In genomic region chr16:4624481-4625110, GRCm38 (mm10) we compare ENCODE assay signal across 8 mouse cellular contexts. TPM values are rescaled to one million over a fixed set of nuclear protein-coding genes. Genes with fewer than 3 reads are reported as not detected.
A peak's percentile ranks its signal among the peaks of the same experiment; 100 is the strongest.
DNase-seq lines count a peak whose midpoint lies in the region; ATAC-seq lines count a peak whose summit lies in the region.

Gene Pam16, minus strand, starts transcription at chr16:4624988.

- H3K9ac ChIP-seq in hindbrain, embryonic 12.5 days = peak within 1 kb of the TSS; percentile 80

- H3K9me3 ChIP-seq in hindbrain, embryonic 12.5 days (replicated peaks) = no peaks in the 10 kb centered on the region

- peak within 1 kb of the TSS; percentile 86 for H3K27ac ChIP-seq in hindbrain, embryonic 12.5 days

- H3K4me2 ChIP-seq in hindbrain, embryonic 12.5 days (replicated peaks) = peak within 1 kb of the TSS; percentile 63

- peak; percentile 94 for DNase-seq in MN1 (ENCODE audit: low spot score)
- DNase-seq in cerebellum, adult 9-10 months = peak; percentile 91
- DNase-seq in frontal cortex, postnatal 10 days (ENCODE audit: low spot score in 2 of 2) = peak; percentile 86 to 91
- DNase-seq in layer of hippocampus, postnatal 14 days (ENCODE audit: low spot score in 2 of 2) = peak; percentile 91 to 92
- peak; percentile 92 for DNase-seq in lung, postnatal 14 days
- DNase-seq in retina, adult 2 months (ENCODE audit: low read depth, low spot score) = peak; percentile 71
- peak; percentile 87 to 90 for DNase-seq in thymus, postnatal 36 days

- no peaks in the 10 kb centered on the region for H3K27me3 ChIP-seq in hindbrain, embryonic 12.5 days

- H3K4me1 ChIP-seq in hindbrain, embryonic 12.5 days = peaks cover 21% of the 10 kb centered on the region

- peaks cover 11% of the 10 kb centered on the region for H3K36me3 ChIP-seq in hindbrain, embryonic 12.5 days

- H3K4me3 ChIP-seq in hindbrain, embryonic 12.5 days = peak within 1 kb of the TSS; percentile 75

- under 1% methylated on average over 56 of the region's 56 CpGs for WGBS in hindbrain, embryonic 12.5 days

- peak; percentile 88 for ATAC-seq in hindbrain, embryonic 12.5 days (ENCODE audit: low FRiP score)

RNA-seq across cellular contexts. Expression of gene Pam16, which starts in this region (rescaled TPM):
- 112 and 119 TPM in 2 replicates for polyA plus RNA-seq in hindbrain, embryonic 12.5 days (2016; fragmentation: Nextera tagmentation; extraction: Ambion mirVana)
- total RNA-seq in layer of hippocampus, postnatal 14 days (2021) = 10 to 100 TPM; 69.5 to 80.1 TPM

Comparison
In these comparisons a context has a peak if more than half of its experiments do, and no peak if none do; other contexts are left out.
1. Peak in every context shown above with its lines: DNase-seq, ATAC-seq, H3K4me3 ChIP-seq and H3K27ac ChIP-seq.